Mouse (Mus musculus): ENCODE data around the gene Soga1. TPM values are rescaled to one million over a fixed set of nuclear protein-coding genes. Genes with fewer than 3 reads are reported as not detected.

The Soga1 gene
- total RNA-seq, 2 experiments from 2014 or later: 20.2 to 25.1 TPM

DNA sequence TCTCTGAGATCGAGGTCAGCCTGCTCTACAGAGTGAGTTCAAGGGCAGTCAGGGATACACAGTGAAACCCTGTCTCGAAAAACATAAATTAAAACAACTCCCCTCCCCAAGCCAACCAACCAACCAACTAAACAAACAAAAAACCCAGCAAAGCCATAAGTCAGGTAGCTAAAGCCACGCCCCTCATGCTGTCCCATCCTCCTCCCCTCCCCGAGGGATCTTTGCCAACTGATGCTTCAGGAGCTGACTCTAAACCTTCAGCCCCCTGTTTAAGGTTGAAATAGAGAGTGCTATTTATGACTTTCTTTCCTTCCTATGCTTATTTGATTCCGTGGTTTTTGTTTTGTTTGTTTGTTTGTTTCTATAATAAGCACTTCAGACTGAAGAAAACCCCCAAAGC is 32.1 kb downstream of the Soga1 start:
- intact Hi-C loops (cut with DNase I): loop anchor here (5.0 kb wide), 1 partner anchor 45 kb away; no protein-coding TSS in a partner anchor
- DNase-seq (ENCODE audit: extremely low spot score in 1 of 2, low spot score in 2 of 2): no peak
- Histone ChIP-seq H3K4me3 (no peak overlapping the region), H3K27ac (no peak overlapping the region)
- TF ChIP-seq CTCF (IDR thresholded peaks at IDR 0.05): no peak

DNA sequence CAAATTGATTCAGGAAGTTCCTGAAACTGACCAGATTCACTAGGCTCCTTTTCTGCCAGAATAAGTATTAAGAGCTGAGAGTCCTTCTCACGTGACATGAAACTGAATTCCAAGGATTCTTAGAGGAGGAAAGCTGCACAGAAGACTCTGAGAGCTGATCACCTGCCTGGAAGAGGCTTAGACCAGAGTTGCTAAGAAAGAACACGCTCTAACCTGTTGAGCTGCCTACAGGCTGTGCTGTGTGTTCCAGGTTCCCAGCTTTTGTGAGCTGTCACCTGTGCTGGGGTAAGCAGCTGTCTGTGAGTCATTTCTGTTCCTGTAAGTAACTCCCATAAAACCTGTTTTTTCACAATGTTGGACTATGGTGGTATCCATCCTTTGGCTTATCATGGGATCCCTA is 33.1 kb downstream of the Soga1 start:
- DNase-seq (ENCODE audit: extremely low spot score in 1 of 2, low spot score in 2 of 2): no peak
- no peak for TF ChIP-seq CTCF (IDR thresholded peaks at IDR 0.05)
- Histone ChIP-seq H3K27ac (no peak overlapping the region), H3K4me3 (no peak overlapping the region)
- intact Hi-C loops (cut with DNase I): loop anchor here (5.0 kb wide), 1 partner anchor 46 kb away; no protein-coding TSS in a partner anchor

DNA sequence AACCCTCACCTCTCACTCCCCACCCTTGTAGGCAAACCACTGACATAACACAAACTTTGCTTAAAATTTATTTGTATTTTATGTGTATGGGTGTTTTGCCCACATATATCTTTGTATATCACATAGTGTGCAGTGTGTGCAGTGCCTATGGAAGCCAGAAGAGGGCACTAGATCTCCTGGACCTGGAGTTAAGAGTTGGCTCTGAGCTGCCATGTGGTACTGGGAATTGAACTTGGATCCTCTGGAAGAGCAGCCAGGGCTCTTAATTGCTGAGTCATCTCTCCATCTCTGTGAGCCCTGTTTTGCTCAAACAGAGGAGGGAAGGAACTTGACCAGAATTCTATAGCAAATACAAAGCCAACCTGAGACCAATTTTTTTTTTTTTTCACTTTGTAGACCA is 35.1 kb downstream of the Soga1 start:
- intact Hi-C loops (cut with DNase I): loop anchor here (5.0 kb wide), 1 partner anchor 33 kb away; the partner anchor contains the start of gene Soga1
- peak; percentile 29 for TF ChIP-seq CTCF (IDR thresholded peaks at IDR 0.05)
- DNase-seq (ENCODE audit: extremely low spot score in 1 of 2, low spot score in 2 of 2): no peak
- Histone ChIP-seq H3K4me3 (no peak overlapping the region), H3K27ac (no peak overlapping the region)

DNA sequence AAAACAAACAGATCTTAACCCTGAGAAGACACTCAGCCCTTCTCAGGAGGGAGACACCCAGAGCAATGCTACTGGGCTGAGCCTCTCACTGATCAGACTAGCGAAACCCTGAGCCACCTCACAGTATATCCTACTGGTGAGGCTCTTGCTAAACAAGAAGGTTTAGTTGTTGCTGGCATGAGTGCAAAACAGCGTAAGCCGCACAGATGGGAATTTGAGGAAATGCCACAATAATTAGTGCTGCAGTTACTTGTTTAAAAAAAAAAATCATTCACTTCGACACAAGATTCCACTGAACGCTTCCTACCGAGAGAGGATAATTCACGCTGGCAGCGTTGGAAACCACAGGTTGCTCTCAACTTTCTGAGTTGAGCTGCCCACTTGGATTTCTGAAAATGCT is 35.5 kb downstream of the Soga1 start:
- DNase-seq (ENCODE audit: extremely low spot score in 1 of 2, low spot score in 2 of 2): no peak
- intact Hi-C loops (cut with DNase I): loop anchor here (5.0 kb wide), 1 partner anchor 34 kb away; the partner anchor contains the start of gene Soga1
- TF ChIP-seq CTCF (IDR thresholded peaks at IDR 0.05): no peak
- H3K27ac ChIP-seq: no peak overlapping the region
- H3K4me3 ChIP-seq: no peak overlapping the region

DNA sequence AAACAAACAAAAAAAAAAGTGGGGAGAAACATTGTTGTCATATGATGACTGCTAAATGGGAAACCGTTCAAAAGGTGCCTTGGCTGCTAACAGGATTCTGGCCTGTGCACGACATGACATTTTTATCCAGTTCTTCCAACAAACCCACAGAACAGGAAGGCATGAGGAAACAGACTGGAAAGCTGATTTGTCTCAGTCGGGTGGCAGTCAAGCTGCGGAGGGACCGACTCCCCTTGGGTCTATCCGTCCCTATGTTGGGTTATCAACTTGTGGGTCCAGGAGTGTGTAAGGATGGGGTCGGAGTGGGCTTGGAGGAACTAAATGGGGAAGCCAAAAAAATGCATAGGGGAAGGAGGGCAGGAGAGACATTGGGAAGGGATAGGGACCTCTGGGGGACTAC is 37.6 kb downstream of the Soga1 start:
- no peak for TF ChIP-seq CTCF (IDR thresholded peaks at IDR 0.05)
- DNase-seq (ENCODE audit: extremely low spot score in 1 of 2, low spot score in 2 of 2): no peak
- no peak overlapping the region for H3K4me3 ChIP-seq
- H3K27ac ChIP-seq: no peak overlapping the region
- intact Hi-C loops (cut with DNase I): loop anchor here (5.0 kb wide), 1 partner anchor 36 kb away; the partner anchor contains the start of gene Soga1

DNA sequence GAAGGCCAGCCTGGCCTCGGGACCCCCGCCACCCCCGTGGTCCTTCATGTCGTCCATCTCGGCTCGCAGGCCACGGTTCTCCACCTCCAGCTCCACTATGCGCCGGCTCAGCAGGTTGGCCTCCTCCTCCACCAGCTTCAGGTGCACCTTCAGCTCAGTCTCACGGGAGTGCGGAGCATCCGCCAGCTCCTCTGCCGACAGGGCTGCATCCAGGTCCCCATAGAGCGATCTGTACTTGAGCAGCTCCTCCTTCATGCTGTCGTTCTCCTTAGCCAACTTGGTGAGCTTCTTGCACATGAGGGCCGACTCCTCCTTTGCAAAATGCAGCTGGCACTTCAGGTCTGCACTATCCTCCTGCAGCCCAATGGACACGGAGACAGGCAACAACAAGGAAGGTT is 38.4 kb downstream of the Soga1 start:
- no peak for DNase-seq (ENCODE audit: extremely low spot score in 1 of 2, low spot score in 2 of 2)
- Histone ChIP-seq H3K4me3 (no peak overlapping the region), H3K27ac (no peak overlapping the region)
- intact Hi-C loops (cut with DNase I): loop anchor here (5.0 kb wide), 1 partner anchor 37 kb away; the partner anchor contains the start of gene Soga1
- TF ChIP-seq CTCF (IDR thresholded peaks at IDR 0.05): no peak

DNA sequence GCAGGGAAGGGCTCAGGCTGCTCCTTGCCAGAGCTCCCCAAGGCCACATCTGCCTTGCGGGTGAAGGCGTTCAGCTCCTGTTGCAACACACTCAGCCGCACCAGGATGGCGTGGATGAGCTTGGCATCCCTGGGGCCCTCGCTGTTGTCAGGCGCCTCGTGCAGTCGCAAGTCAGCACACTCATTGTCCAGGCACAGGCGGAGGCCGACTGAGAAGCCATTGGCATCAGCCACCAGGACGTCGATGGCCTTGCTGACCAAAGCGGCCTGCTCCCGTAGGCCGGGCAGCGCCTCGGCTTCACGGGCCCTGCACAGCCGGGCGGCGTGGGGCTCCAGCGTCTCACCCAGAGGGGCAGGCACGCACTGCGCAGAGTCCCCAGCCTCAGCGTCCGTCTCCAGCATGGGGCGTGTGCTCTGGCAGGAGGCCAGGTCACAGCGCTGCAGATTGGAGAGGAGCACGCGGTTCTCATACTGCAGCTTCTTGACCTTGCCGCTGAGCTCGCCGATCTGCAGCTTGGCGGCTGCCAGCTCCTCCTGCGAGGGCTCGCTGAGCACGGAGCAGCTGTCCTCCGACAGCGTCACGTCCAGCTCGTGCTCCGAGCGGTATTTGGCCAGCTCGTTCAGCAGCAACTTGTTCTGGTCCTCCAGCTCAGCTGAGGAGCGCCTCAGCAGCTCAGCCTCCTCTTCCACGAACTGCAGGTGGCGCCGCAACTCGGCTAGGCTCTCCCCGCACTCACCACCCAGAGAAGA is 39.0 kb downstream of the Soga1 start:
- Histone ChIP-seq H3K4me3 (no peak overlapping the region), H3K27ac (no peak overlapping the region)
- intact Hi-C loops (cut with DNase I): loop anchor here (5.0 to 10.0 kb wide), 2 partner anchors 37 to 235 kb away; partner anchors contain the start of gene Soga1
- peak; percentile 18 for TF ChIP-seq CTCF (IDR thresholded peaks at IDR 0.05)
- no peak for DNase-seq (ENCODE audit: extremely low spot score in 1 of 2, low spot score in 2 of 2)

DNA sequence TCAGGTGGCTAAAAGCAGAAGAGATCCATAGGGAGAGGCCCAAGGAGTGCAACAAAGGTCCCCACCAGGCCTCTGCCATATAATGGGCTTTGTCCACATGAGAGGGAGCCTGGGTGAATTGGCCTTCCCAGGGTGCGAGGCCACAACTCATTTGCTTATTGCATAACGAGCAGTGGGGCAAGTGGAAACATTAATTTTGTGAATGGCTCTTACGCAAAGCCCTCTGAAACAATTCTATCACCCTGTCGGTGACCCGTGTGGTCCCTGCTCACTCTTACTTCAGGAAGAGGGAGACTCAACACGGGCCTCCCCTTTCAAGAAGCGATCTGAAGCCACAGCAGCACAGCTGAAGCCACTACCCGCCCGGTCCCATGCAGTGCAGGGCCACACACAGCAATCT is 41.8 kb downstream of the Soga1 start:
- no peak for DNase-seq (ENCODE audit: extremely low spot score in 1 of 2, low spot score in 2 of 2)
- TF ChIP-seq CTCF (IDR thresholded peaks at IDR 0.05): no peak
- H3K27ac ChIP-seq: no peak overlapping the region
- H3K4me3 ChIP-seq: no peak overlapping the region
- intact Hi-C loops (cut with DNase I): loop anchor here (10.0 kb wide), 1 partner anchor 233 kb away; no protein-coding TSS in a partner anchor

DNA sequence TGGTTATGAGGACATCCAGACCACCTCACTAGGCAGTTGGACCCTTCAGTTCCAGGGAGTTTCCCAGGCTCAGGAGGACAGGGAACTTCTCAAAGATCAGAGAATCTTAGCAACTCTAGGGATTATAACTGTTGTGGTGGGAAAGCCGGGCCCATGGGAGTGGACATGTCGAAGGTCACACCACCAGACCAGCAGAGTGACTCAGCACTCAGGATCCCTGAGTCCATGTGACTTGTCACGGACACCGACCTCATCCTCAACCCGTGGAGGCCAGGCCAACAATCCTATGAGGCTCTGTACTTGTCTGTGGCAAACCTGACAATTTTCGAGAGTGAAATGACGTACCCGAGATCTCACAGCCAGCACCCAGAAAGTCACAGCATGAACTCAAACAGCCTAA is 42.7 kb downstream of the Soga1 start:
- no peak overlapping the region for H3K27ac ChIP-seq
- H3K4me3 ChIP-seq: no peak overlapping the region
- intact Hi-C loops (cut with DNase I): loop anchor here (10.0 kb wide), 1 partner anchor 232 kb away; no protein-coding TSS in a partner anchor
- no peak; the same call in 1 of the 2 replicates for TF ChIP-seq CTCF (IDR thresholded peaks at IDR 0.05)
- no peak for DNase-seq (ENCODE audit: extremely low spot score in 1 of 2, low spot score in 2 of 2)

DNA sequence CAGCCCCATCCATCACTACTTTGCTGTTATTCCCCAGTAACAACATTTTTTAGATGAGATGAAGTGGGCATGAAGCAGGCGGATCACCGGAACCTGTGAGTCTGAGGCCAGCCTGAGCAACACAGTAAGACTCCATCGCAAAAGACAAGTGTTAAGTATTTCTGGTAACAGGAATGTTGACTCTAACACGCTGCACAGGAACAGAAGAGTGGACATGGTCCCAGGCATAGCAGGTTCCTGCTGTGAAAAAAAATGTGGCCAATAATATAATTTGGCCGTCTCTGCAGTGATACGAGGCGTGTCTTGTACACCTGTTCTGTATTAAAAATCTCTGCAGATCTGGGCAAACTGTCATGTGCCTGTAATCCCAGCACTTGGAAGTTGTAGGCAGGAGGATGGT is 43.7 kb downstream of the Soga1 start:
- DNase-seq (ENCODE audit: extremely low spot score in 1 of 2, low spot score in 2 of 2): no peak
- Histone ChIP-seq H3K4me3 (no peak overlapping the region), H3K27ac (no peak overlapping the region)
- intact Hi-C loops (cut with DNase I): loop anchor here (10.0 kb wide), 1 partner anchor 231 kb away; no protein-coding TSS in a partner anchor
- TF ChIP-seq CTCF (IDR thresholded peaks at IDR 0.05): no peak

DNA sequence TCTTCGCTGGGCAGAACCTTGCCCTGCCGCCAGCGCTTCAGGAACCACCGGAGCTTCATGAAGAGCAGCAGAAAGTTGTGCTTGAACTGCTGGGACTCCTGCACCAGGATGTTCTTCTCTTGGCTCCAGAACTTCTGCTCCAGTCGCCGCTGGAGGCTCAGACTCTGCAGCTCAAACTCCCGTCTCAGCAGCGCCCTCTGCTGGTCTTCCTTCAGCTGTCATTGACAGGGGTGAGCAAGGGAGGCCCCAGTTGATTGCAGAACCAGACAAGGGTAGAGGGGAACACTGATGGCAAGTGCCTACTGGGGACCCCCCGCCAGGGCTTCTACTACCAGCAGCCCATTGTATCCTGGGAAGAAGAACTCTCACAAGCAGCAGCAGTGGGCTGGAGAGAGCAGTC is 48.2 kb downstream of the Soga1 start:
- peak; percentile 88 for TF ChIP-seq CTCF (IDR thresholded peaks at IDR 0.05)
- intact Hi-C loops (cut with DNase I): loop anchor here (2.0 to 10.0 kb wide), 2 partner anchors 64 to 226 kb away; no protein-coding TSS in a partner anchor
- no peak overlapping the region for H3K27ac ChIP-seq
- no peak overlapping the region for H3K4me3 ChIP-seq
- peak; percentile 83 to 88 for DNase-seq (ENCODE audit: extremely low spot score in 1 of 2, low spot score in 2 of 2)

DNA sequence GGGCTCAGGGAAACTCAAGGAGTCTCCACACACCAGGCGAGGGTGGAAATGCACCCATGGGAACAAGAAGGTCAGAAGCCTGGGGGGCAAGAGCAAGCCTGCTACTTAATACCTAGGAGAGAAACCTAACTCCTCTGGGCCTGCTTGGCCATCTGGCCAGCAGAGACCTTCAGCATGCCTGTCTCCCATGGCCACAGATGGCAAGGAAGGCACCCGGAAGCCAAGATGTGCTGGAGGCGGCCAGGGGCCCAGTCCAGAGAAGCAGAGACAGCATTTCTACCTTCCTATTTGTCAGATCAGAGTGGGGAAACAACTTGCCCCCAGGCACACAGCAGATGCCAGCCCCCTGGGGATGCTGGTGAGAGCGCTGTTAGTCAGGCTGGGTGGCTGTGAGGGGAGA is 50.8 kb downstream of the Soga1 start:
- no peak overlapping the region for H3K27ac ChIP-seq
- no peak overlapping the region for H3K4me3 ChIP-seq
- no peak for TF ChIP-seq CTCF (IDR thresholded peaks at IDR 0.05)
- DNase-seq (ENCODE audit: extremely low spot score in 1 of 2, low spot score in 2 of 2): no peak
- intact Hi-C loops (cut with DNase I): loop anchor here (10.0 kb wide), 1 partner anchor 243 kb away; no protein-coding TSS in a partner anchor
